Mouse (Mus musculus) brain, embryonic 14.5 days (tissue): ENCODE measurements around the gene Krt2.

ENCODE experiments used
- CTCF ChIP-seq: fragments of 200-500 bp; IDR thresholded peaks from 2 replicates; pipeline ENCODE4 v1.5.1; 2012; ENCODE audit warnings: inconsistent platforms, mild to moderate bottlenecking, moderate library complexity, borderline replicate concordance; ENCODE audit not compliant: insufficient read depth, insufficient read length; ENCODE audit errors: extremely low read depth
- POLR2A ChIP-seq: fragments of 200-500 bp; IDR thresholded peaks from 2 replicates; pipeline ENCODE4 v1.6.1; 2012; ENCODE audit warnings: mild to moderate bottlenecking, inconsistent platforms, borderline replicate concordance; ENCODE audit not compliant: poor library complexity, insufficient read depth, insufficient read length, severe bottlenecking; ENCODE audit errors: extremely low read depth

GRCm38 (mm10) chr15:101859735-101860170 is 41.8 kb upstream of the Krt2 start:
- no peak for TF ChIP-seq POLR2A
- TF ChIP-seq CTCF = 0 out of 2 replicates have a peak, but pooled peaks have one; percentile 6
